Mouse (Mus musculus): ENCODE results near the gene Lhpp. TPM values are rescaled to one million over a fixed set of nuclear protein-coding genes. Genes with fewer than 3 reads are reported as not detected.

Lhpp gene
- polyA plus RNA-seq, 1 experiment: 10.1 TPM

DNA sequence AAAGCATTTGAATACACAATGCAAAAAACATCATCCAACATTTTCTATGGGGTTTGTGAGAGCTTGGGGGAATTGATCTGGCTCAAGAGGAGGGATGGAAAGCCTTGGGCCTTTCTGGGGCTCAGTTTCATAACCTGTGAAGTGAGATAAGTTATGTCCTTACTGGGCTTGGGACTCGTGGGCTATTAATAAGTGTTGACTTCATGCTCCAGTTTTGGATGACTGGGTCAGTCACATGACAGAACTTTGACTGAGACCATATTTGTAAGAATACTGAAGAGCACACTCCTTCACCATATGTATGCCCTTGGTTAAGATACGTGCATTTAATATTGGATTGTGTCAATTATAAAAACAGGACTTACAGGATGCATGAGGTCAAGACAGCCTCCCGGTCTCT lies 17.0 kb downstream of the Lhpp start:
- H3K4me1 ChIP-seq (ENCODE audit: control insufficient read depth, insufficient read depth, low read length): no peaks in the 10 kb centered on the region
- DNase-seq: no peak
- no peak overlapping the region for H3K27ac ChIP-seq (ENCODE audit: insufficient read depth, low read depth, low read length)
- no peaks in the 10 kb centered on the region for H3K36me3 ChIP-seq (ENCODE audit: control insufficient read depth, insufficient read depth, low read length)
- 67% methylated on average over 3 of the region's 3 CpGs for WGBS
- H3K27me3 ChIP-seq (replicated peaks; ENCODE audit: control insufficient read depth, insufficient read depth, low read length): no peaks in the 10 kb centered on the region
- TF ChIP-seq POLR2A (IDR thresholded peaks at IDR 0.05; ENCODE audit: low read depth, low read length) (no peak), CTCF (conservative IDR thresholded peaks at IDR 0.05; ENCODE audit: insufficient read depth, insufficient read length, low read depth, low read length) (no peak)
- no peak overlapping the region for H3K4me3 ChIP-seq (ENCODE audit: insufficient read depth, low read depth, low read length)

- no peaks in the 10 kb centered on the region for H3K4me1 ChIP-seq (ENCODE audit: control insufficient read depth, insufficient read depth, low read length)
- no peaks in the 10 kb centered on the region for H3K27me3 ChIP-seq (replicated peaks; ENCODE audit: control insufficient read depth, insufficient read depth, low read length)
- DNase-seq: no peak
- no peak for TF ChIP-seq CTCF (conservative IDR thresholded peaks at IDR 0.05; ENCODE audit: insufficient read depth, insufficient read length, low read depth, low read length)
- TF ChIP-seq POLR2A (IDR thresholded peaks at IDR 0.05; ENCODE audit: low read depth, low read length): no peak
- H3K4me3 ChIP-seq (ENCODE audit: insufficient read depth, low read depth, low read length): no peak overlapping the region
- no peak overlapping the region for H3K27ac ChIP-seq (ENCODE audit: insufficient read depth, low read depth, low read length)
- 79% methylated on average over 11 of the region's 11 CpGs for WGBS
- no peaks in the 10 kb centered on the region for H3K36me3 ChIP-seq (ENCODE audit: control insufficient read depth, insufficient read depth, low read length)
Observed at GRCm38 (mm10) chr7:132631313-132631712, 20.9 kb downstream of the Lhpp start.

DNA sequence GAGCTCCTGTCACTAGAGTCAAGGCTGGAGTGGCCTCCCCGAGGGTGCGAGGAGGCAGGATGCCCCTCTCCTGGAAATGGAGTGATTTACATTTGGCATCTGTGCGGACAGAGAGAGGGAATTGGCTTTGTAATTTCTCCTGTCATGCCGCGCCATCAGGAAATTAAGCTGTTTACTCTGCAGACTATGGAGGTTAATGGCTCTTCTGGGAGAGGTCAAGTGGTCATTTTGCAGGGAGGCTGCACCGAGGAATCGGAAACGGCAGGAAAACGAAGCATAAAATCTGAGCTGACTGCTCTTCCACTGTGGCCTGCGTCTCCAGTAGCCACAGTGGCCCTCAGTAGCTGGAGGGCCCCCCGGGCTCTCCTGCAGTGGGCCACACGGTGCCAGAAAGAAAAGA lies 26.9 kb downstream of the Lhpp start:
- no peak overlapping the region for H3K27ac ChIP-seq (ENCODE audit: insufficient read depth, low read depth, low read length)
- H3K36me3 ChIP-seq (ENCODE audit: control insufficient read depth, insufficient read depth, low read length): no peaks in the 10 kb centered on the region
- H3K4me3 ChIP-seq (ENCODE audit: insufficient read depth, low read depth, low read length): no peak overlapping the region
- H3K4me1 ChIP-seq (ENCODE audit: control insufficient read depth, insufficient read depth, low read length): no peaks in the 10 kb centered on the region
- H3K27me3 ChIP-seq (replicated peaks; ENCODE audit: control insufficient read depth, insufficient read depth, low read length): no peaks in the 10 kb centered on the region
- 39% methylated on average over 12 of the region's 12 CpGs for WGBS
- DNase-seq: no peak
- TF ChIP-seq CTCF (conservative IDR thresholded peaks at IDR 0.05; ENCODE audit: insufficient read depth, insufficient read length, low read depth, low read length): no peak
- no peak for TF ChIP-seq POLR2A (IDR thresholded peaks at IDR 0.05; ENCODE audit: low read depth, low read length)

DNA sequence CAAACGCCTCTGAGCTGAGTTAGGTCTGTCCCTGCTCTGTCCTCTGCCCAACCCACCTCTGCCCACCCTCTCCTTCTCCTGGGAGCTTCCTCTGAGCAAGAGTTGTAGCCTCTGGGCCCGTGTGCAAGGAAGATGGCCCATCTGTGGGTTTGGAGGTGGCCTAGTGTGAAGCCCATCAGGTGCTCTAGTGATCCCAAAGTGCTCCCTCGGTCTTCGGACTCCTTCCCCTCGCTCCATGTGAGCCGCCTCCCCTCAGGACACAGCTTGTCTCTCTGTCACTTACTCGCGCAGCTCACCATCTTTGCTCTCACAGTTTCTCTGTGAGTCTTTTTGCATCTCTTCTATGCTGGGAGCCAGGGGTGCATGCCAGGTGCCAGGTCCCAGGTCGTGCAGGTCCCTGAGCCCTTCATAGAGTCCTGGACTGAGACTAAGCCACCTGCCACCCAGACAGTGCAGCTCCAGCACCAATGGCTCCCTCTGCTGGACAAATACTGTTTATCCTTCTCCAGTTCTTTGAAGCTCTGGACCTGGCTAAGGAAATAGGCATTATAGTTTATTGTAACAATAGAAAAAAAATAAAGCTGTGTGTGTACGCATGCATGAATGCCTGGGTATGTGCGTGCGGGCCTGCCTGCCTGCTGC lies 28.1 kb downstream of the Lhpp start:
- peak; percentile 79 for TF ChIP-seq CTCF (conservative IDR thresholded peaks at IDR 0.05; ENCODE audit: insufficient read depth, insufficient read length, low read depth, low read length)
- TF ChIP-seq POLR2A (IDR thresholded peaks at IDR 0.05; ENCODE audit: low read depth, low read length): no peak
- Histone ChIP-seq H3K27me3 (replicated peaks; ENCODE audit: control insufficient read depth, insufficient read depth, low read length) (no peaks in the 10 kb centered on the region), H3K36me3 (ENCODE audit: control insufficient read depth, insufficient read depth, low read length) (no peaks in the 10 kb centered on the region), H3K27ac (ENCODE audit: insufficient read depth, low read depth, low read length) (no peak overlapping the region), H3K4me3 (ENCODE audit: insufficient read depth, low read depth, low read length) (no peak overlapping the region), H3K4me1 (ENCODE audit: control insufficient read depth, insufficient read depth, low read length) (no peaks in the 10 kb centered on the region)
- WGBS: 64% methylated on average over 12 of the region's 12 CpGs
- peak; percentile 71 for DNase-seq

DNA sequence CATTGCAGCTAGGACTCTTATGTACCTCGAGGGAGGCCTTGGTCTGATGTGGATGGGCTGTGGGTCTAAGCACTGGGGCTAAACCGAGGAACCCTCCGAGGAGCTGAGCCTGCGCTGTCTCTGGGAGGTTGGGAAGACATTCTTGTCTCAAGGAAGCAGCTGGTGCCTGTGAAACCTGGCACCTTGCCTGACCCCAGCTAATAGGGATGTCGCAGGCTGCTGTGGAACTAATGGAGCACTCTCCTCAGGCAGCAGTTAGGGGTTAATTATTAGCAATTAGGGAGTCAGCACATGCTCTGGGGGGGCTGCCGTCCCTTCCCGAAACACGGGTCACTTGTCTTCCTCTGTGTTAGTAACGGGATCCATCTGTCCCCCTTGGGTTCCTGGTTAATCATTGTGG lies 30.5 kb downstream of the Lhpp start:
- DNase-seq: peak; percentile 64
- WGBS: 12% methylated on average over 9 of the region's 9 CpGs
- TF ChIP-seq CTCF (conservative IDR thresholded peaks at IDR 0.05; ENCODE audit: insufficient read depth, insufficient read length, low read depth, low read length): no peak
- TF ChIP-seq POLR2A (IDR thresholded peaks at IDR 0.05; ENCODE audit: low read depth, low read length): no peak
- Histone ChIP-seq H3K4me3 (ENCODE audit: insufficient read depth, low read depth, low read length) (no peak overlapping the region), H3K27ac (ENCODE audit: insufficient read depth, low read depth, low read length) (no peak overlapping the region), H3K27me3 (replicated peaks; ENCODE audit: control insufficient read depth, insufficient read depth, low read length) (no peaks in the 10 kb centered on the region), H3K4me1 (ENCODE audit: control insufficient read depth, insufficient read depth, low read length) (no peaks in the 10 kb centered on the region), H3K36me3 (ENCODE audit: control insufficient read depth, insufficient read depth, low read length) (no peaks in the 10 kb centered on the region)

GRCm38 (mm10) chr7:132641606-132642005 lies 31.2 kb downstream of the Lhpp start:
- no peak for TF ChIP-seq CTCF (conservative IDR thresholded peaks at IDR 0.05; ENCODE audit: insufficient read depth, insufficient read length, low read depth, low read length)
- no peaks in the 10 kb centered on the region for H3K4me1 ChIP-seq (ENCODE audit: control insufficient read depth, insufficient read depth, low read length)
- H3K36me3 ChIP-seq (ENCODE audit: control insufficient read depth, insufficient read depth, low read length): no peaks in the 10 kb centered on the region
- H3K27ac ChIP-seq (ENCODE audit: insufficient read depth, low read depth, low read length): no peak overlapping the region
- no peak overlapping the region for H3K4me3 ChIP-seq (ENCODE audit: insufficient read depth, low read depth, low read length)
- no peaks in the 10 kb centered on the region for H3K27me3 ChIP-seq (replicated peaks; ENCODE audit: control insufficient read depth, insufficient read depth, low read length)
- 88% methylated on average over 1 of the region's 1 CpGs for WGBS
- no peak for DNase-seq

- WGBS: 80% methylated on average over 11 of the region's 11 CpGs
- Histone ChIP-seq H3K27ac (ENCODE audit: insufficient read depth, low read depth, low read length) (no peak overlapping the region), H3K4me3 (ENCODE audit: insufficient read depth, low read depth, low read length) (no peak overlapping the region), H3K27me3 (replicated peaks; ENCODE audit: control insufficient read depth, insufficient read depth, low read length) (no peaks in the 10 kb centered on the region), H3K36me3 (ENCODE audit: control insufficient read depth, insufficient read depth, low read length) (no peaks in the 10 kb centered on the region), H3K4me1 (ENCODE audit: control insufficient read depth, insufficient read depth, low read length) (no peaks in the 10 kb centered on the region)
- no peak for DNase-seq
- TF ChIP-seq POLR2A (IDR thresholded peaks at IDR 0.05; ENCODE audit: low read depth, low read length) (no peak), CTCF (conservative IDR thresholded peaks at IDR 0.05; ENCODE audit: insufficient read depth, insufficient read length, low read depth, low read length) (no peak)
Observed at GRCm38 (mm10) chr7:132644605-132645279, 34.3 kb downstream of the Lhpp start.
